Comparison of ENCODE assay signal across 10 mouse cellular contexts in genomic region chr11:3543001-3543400, GRCm38 (mm10). TPM values are rescaled to one million over a fixed set of nuclear protein-coding genes. Genes with fewer than 3 reads are reported as not detected.
A peak's percentile ranks its signal among the peaks of the same experiment; 100 is the strongest.
DNase-seq lines count a peak whose midpoint lies in the region; ATAC-seq and TF ChIP-seq lines count a peak whose summit lies in the region.
"Had no signal": no experiment of that assay in that cellular context is flagged by ENCODE, and none has a peak within 500 bp of the region (broad histone marks: within the 10 kb centered on the region; RNA-seq: fewer than 3 reads in every experiment).

No protein-coding gene starts in this region.

- peak overlapping the region; percentile 87 for H3K27ac ChIP-seq in limb, embryonic 15.5 days
- no peak overlapping the region for H3K27ac ChIP-seq in forebrain, postnatal 0 days (ENCODE audit: low read depth, low read length)
- H3K27ac ChIP-seq: forebrain, embryonic 12.5 days had no signal

- no peaks in the 10 kb centered on the region for H3K9me3 ChIP-seq in limb, embryonic 15.5 days
- H3K9me3 ChIP-seq in forebrain, postnatal 0 days (ENCODE audit: low read length), result 0 out of 2 replicates have a peak, but pooled peaks cover 3% of the 10 kb centered on the region

- DNase-seq in testis, postnatal 14 days (ENCODE audit: low spot score), result peak; percentile 56
- no peak for DNase-seq in testis, postnatal 10 days (ENCODE audit: low spot score)
- peak; percentile 89 for DNase-seq in gastrocnemius, postnatal 25 days
- peak; percentile 58 to 79 for DNase-seq in urinary bladder, postnatal 36 days (ENCODE audit: low spot score in 2 of 2)
- DNase-seq in forebrain, postnatal 0 days, result no peak
- DNase-seq in cerebellum, postnatal 14 days, result no peak
- DNase-seq: kidney, adult 2 months; liver had no signal

- 9% methylated on average over 5 of the region's 5 CpGs for WGBS in limb, embryonic 15.5 days
- WGBS in forebrain, postnatal 0 days, result 50% methylated on average over 5 of the region's 5 CpGs

- ATAC-seq in limb, embryonic 15.5 days (ENCODE audit: insufficient number of reproducible peaks, low FRiP score, low TSS enrichment, low read depth), result peak; percentile 79
- no peak for ATAC-seq in forebrain, postnatal 0 days

- no peaks in the 10 kb centered on the region for H3K36me3 ChIP-seq in limb, embryonic 15.5 days
- no peaks in the 10 kb centered on the region for H3K36me3 ChIP-seq in forebrain, postnatal 0 days (ENCODE audit: insufficient read depth)
- H3K36me3 ChIP-seq: forebrain, embryonic 12.5 days had no signal

- TF ChIP-seq CTCF in forebrain, postnatal 0 days (IDR thresholded peaks at IDR 0.05; ENCODE audit: low read depth), result no peak

- no peak overlapping the region for H3K9ac ChIP-seq in limb, embryonic 15.5 days
- no peak overlapping the region for H3K9ac ChIP-seq in forebrain, postnatal 0 days
- H3K9ac ChIP-seq: forebrain, embryonic 12.5 days had no signal

- no peaks in the 10 kb centered on the region for H3K27me3 ChIP-seq in limb, embryonic 15.5 days
- H3K27me3 ChIP-seq in forebrain, postnatal 0 days (ENCODE audit: insufficient read depth, low read length), result no peaks in the 10 kb centered on the region

- H3K4me1 ChIP-seq in limb, embryonic 15.5 days, result peaks cover 48% of the 10 kb centered on the region
- H3K4me1 ChIP-seq in forebrain, postnatal 0 days (ENCODE audit: insufficient read depth), result peaks cover 4% of the 10 kb centered on the region; the same call in 1 of the 2 replicates

- no peak overlapping the region for H3K4me3 ChIP-seq in limb, embryonic 15.5 days
- no peak overlapping the region for H3K4me3 ChIP-seq in forebrain, postnatal 0 days (ENCODE audit: low read depth, low read length)
- H3K4me3 ChIP-seq: forebrain, embryonic 12.5 days had no signal

- no peak overlapping the region for H3K4me2 ChIP-seq in limb, embryonic 15.5 days
- H3K4me2 ChIP-seq in forebrain, postnatal 0 days (ENCODE audit: low read depth), result no peak overlapping the region
- H3K4me2 ChIP-seq: forebrain, embryonic 12.5 days had no signal

RNA-seq across cellular contexts. Expression of gene Smtn, which starts 2.6 kb away (rescaled TPM):
- 10 to 100 TPM; 80.8 to 97.3 TPM for total RNA-seq in gastrocnemius, postnatal 25 days (2021)
- 81.7 and 136 TPM in 2 replicates for polyA plus RNA-seq in limb, embryonic 15.5 days (2015; fragmentation: Nextera tagmentation; extraction: Ambion mirVana)
- 3.9 and 7.9 TPM in 2 replicates for total RNA-seq in forebrain, postnatal 0 days (2014; rRNA removed)
- polyA plus RNA-seq in forebrain, postnatal 0 days (2015; fragmentation: Nextera tagmentation; extraction: Ambion mirVana), result 8.1 and 8.7 TPM in 2 replicates

RNA-seq across cellular contexts. Expression of gene Selenom, which starts 28.5 kb away (rescaled TPM):
- 10 to 100 TPM; 15.1 to 19.6 TPM for total RNA-seq in gastrocnemius, postnatal 25 days (2021)
- polyA plus RNA-seq in limb, embryonic 15.5 days (2015; fragmentation: Nextera tagmentation; extraction: Ambion mirVana), result 215 and 226 TPM in 2 replicates
- 119 and 172 TPM in 2 replicates for total RNA-seq in forebrain, postnatal 0 days (2014; rRNA removed)
- polyA plus RNA-seq in forebrain, postnatal 0 days (2015; fragmentation: Nextera tagmentation; extraction: Ambion mirVana), result 224 and 227 TPM in 2 replicates

RNA-seq across cellular contexts. Expression of gene Inpp5j, which starts 38.4 kb away (rescaled TPM):
- total RNA-seq in gastrocnemius, postnatal 25 days (2021), result 1 to 10 TPM; 5.6 TPM
- polyA plus RNA-seq in limb, embryonic 15.5 days (2015; fragmentation: Nextera tagmentation; extraction: Ambion mirVana), result 0.65 and 0.79 TPM in 2 replicates
- 3.5 and 6.5 TPM in 2 replicates for total RNA-seq in forebrain, postnatal 0 days (2014; rRNA removed)
- polyA plus RNA-seq in forebrain, postnatal 0 days (2015; fragmentation: Nextera tagmentation; extraction: Ambion mirVana), result 6.6 and 9.7 TPM in 2 replicates

RNA-seq across cellular contexts. Expression of gene Pla2g3, which starts 54.9 kb away (rescaled TPM):
- total RNA-seq in gastrocnemius, postnatal 25 days (2021), result not detected
- 1.6 and 2.3 TPM in 2 replicates for polyA plus RNA-seq in limb, embryonic 15.5 days (2015; fragmentation: Nextera tagmentation; extraction: Ambion mirVana)
- total RNA-seq in forebrain, postnatal 0 days (2014; rRNA removed), result 21.3 and 26.2 TPM in 2 replicates
- 9.4 and 11.9 TPM in 2 replicates for polyA plus RNA-seq in forebrain, postnatal 0 days (2015; fragmentation: Nextera tagmentation; extraction: Ambion mirVana)

Comparison
In these comparisons a context has a peak if more than half of its experiments do, and no peak if none do; other contexts are left out.
1. DNase-seq: peak in testis, postnatal 14 days (single experiment), gastrocnemius, postnatal 25 days (single experiment) and urinary bladder, postnatal 36 days (2 of 2); none in testis, postnatal 10 days (single experiment), forebrain, postnatal 0 days (single experiment) and cerebellum, postnatal 14 days (0 of 2).